Mouse (Mus musculus) layer of hippocampus, adult 9-11 months (tissue): Measurements from ENCODE around the gene Pxk.
"Not testable (repeated sequence)": the region's sequence is repeated elsewhere in the genome, so short reads cannot be mapped to it uniquely, and the experiment has no call there.

Experiments used
- DNase-seq: peaks from one replicate; pipeline ENCODE4 v3.0.0; 2022

Gene Pxk

DNA sequence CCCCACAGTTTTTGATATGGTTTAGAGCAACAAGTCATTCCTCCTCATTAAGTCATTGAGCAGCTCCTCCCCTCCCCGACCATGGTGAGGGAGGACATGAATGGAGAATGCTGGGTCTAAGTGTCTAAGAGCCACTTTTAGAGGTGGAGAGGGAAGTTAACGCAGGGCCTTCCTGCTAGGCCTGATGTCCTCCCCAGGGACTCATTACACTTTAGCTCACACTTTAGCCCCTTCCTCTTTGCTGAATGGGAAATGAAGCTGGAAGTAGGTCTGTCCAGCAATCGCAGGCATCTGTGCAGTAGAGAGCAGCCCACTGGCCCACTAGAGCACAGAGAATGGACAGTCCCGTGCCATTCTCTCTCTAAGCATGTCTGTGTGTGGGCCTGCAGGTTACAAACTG is 10.0 kb downstream of the Pxk start:
- DNase-seq, result no peak

- DNase-seq, result no peak
Measured at GRCm38 (mm10) chr14:8108976-8109375, 11.0 kb downstream of the Pxk start.

DNA sequence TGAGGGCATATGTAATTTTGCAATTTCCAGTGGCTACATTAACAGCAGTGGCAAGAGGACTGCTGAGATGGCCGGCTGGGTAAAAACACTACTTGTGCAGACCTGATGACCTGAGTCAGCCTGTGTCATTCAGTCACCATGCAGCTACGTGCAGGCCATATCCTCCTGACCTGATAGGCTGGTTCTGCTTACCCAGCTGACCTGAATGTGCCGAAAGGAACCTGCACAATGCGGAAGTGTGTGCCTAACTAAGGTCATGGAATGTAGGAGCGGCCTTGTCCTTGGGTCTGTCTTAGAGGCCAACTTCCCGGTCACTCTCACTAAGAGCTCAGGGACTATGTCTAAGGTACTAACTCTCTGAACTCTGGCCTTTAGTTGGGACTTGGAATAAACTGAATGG is 13.5 kb downstream of the Pxk start:
- no peak for DNase-seq

GRCm38 (mm10) chr14:8112036-8112435 is 14.0 kb downstream of the Pxk start:
- DNase-seq, result no peak

DNA sequence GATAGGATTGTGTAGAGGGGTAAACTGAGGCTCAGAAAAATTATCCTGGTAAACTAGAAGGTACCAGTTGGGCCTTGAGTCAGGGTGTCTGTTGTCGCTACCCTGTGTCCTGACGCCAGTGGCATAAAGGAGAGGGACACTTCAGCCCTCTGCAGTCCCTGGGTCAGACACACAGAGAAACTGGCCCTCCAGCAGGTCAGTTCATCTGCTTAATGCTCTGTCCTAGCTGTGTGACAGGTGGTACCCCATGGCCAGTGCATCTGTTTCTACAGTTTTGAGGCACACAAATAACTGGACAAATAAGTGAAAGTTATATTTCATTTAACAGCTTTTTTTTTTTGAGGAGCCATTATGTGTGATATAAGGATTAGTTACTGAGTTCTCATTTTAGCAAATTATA is 15.6 kb downstream of the Pxk start:
- DNase-seq, result no peak

DNA sequence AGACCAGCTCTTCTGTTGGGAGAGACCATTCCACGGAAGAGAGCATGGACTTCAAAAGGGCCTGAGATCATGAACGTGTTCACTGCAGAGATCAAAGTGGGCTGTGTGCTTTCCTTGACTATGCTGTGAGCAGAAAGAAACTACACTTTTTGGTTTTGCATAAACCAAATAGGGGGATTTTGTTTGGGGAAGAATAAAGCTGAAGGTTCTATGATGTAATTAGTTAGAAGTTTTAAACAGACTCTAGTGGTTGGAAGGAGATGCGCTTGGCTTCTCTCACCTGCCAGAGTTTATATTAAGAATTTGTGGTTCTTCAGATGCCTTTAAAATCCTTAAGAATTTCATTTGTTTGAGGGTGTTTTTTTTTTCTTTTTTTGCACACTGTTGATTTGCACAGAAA is 16.3 kb downstream of the Pxk start:
- DNase-seq, result no peak

GRCm38 (mm10) chr14:8114756-8115155 is 16.7 kb downstream of the Pxk start:
- DNase-seq, result no peak

GRCm38 (mm10) chr14:8115772-8116171 is 17.8 kb downstream of the Pxk start:
- DNase-seq, result no peak

- no peak for DNase-seq
Measured at GRCm38 (mm10) chr14:8117371-8117770, 19.4 kb downstream of the Pxk start.

DNA sequence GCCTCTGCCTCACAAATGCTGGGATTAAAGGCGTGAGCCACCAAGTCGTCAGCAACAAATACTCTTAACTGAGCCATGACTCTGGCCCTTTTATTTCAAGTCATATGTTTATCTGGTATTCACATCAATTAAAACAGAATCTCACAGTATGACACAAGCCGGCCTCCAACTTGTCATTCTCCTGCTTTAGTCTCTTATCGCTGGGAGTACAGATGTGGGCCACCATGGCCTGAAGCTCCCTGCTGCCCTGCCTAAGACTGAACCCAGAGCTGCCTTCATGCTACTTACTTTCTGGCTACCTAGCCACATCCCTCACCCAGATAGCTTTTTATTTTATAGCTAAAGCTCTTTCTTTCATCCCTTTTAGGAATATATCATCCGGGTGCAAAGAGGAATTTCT is 21.4 kb downstream of the Pxk start:
- DNase-seq, result no peak

DNA sequence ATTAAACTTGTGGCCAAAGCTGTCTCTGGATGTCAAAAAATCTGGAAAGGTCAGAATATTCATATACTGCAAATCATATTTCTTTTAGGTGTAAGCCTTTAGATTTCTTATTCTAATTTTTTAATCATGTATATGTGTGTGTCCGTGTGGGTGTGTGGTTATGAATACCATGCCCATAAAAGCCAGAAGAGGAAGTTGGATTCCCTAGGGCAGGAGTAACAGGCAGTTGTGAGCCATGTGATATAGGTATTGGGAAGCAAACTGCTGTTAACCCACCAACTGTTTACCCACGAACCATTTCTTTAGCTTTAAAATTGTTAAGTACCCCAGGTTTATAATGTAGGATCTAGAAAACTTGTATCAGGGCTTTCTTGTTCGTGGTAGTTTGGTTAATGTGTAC is 21.9 kb downstream of the Pxk start:
- no peak for DNase-seq

GRCm38 (mm10) chr14:8123141-8123540 is 25.1 kb downstream of the Pxk start:
- DNase-seq, result peak; percentile 34

DNA sequence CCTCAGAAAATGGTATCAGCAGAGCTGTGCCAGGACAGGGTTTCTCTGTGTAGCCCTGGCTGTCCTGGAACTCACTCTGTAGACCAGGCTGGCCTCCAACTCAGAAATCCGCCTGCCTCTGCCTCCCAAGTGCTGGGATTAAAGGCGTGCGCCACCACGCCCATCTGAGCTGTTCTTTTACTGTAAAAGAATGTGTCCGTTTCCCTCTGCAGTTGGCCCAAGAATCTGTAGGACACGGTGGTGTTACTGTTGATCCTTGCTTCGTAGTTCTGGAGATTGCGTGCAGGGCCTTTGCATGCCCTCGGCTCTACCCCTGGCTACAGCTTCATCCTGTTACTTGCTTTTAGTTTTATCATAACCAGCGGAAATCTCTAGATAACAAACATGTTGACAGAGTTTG is 25.6 kb downstream of the Pxk start:
- not testable (repeated sequence) for DNase-seq

DNA sequence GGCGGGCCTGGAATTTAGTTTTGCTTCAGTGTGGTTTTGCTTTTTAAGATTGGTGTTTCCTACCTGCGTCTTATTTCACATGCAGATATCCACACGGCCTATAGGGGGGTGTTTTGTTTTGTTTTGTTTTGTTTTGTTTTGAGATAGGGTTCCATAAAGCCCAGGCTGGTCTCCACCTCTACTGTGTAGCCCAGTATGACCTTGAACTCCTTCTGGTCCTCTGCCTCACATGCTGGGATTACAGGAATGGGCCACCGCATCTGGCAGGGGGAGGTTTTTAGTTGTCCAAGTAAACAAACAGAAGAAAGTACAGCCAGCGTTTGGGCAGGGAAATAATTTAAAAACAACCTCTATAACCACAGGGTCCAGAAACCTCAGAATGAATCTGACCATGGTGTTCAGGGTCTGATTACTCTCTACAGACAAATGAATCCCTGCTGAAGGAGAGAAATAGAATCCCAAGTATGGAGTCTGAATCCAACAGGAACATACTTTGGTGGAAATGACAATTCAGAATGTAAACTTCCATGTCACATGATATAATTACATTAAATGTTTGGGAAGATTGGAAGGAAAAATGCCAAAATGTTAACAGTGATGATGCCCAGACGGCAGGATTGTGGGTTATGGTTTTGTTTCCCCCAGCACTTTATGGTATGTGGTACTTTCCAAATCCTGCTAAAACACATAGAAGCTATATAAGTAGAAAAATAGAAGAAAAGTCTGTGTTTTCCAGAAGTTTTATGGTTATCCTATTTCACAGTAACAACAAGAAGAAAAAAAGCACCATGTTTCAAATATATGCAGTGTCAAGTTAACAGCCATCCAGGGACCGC is 26.3 kb downstream of the Pxk start:
- no peak for DNase-seq

- DNase-seq, result no peak
Measured at GRCm38 (mm10) chr14:8127971-8128370, 30.0 kb downstream of the Pxk start.

DNA sequence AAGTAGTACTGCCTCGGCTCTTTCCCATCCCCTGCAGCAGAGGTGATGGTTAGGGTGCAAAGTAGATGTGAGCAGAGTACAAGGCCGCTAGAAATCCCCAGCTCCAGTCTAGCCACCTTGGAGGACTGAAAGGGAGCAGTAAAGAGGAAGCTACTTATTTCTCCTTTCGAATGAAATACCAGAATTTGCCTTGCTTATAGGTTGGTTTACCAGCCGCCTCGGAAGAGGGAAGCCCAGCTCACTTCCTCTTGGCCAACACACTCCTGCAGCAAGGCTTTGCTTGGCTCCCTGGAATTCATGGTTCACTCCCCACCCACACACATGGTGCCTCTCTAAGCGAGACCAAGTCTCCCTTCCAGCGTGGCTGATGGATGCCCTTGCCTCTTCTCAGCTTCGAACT is 34.8 kb downstream of the Pxk start:
- no peak for DNase-seq

- no peak for DNase-seq
Measured at GRCm38 (mm10) chr14:8134234-8134633, 36.2 kb downstream of the Pxk start.

GRCm38 (mm10) chr14:8135130-8135529 is 37.1 kb downstream of the Pxk start:
- peak; percentile 77 for DNase-seq

GRCm38 (mm10) chr14:8139724-8140710 is 42.0 kb downstream of the Pxk start:
- peak; percentile 22 for DNase-seq

DNA sequence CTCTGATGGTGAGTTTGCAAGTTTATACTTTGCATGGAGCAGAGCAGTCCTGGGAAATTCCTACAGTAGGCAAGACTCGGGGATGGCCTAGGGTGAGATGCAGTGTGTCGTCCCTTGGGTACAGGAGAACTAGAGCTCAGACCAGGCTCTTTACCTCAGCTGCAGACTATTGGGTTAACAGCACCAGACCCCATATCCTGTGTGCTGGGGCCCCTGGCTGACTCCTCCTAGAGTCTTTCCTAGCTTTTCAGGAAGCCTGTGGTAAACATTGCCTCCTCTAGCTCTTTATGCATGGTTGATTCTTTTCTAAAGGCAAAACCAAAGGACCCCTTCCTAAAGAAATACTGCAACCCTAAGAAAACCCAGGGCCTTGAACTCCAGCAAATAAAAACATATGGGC is 43.1 kb downstream of the Pxk start:
- DNase-seq, result no peak

- no peak for DNase-seq
Measured at GRCm38 (mm10) chr14:8145594-8146558, 47.9 kb downstream of the Pxk start.

GRCm38 (mm10) chr14:8146611-8147223 is 48.7 kb downstream of the Pxk start:
- no peak for DNase-seq
